Mouse (Mus musculus) C2C12 (cell line): ENCODE measurements around the gene Mettl8.

Experiments
- CEBPB ChIP-seq: IDR thresholded peaks from one replicate; pipeline ENCODE4 v1.6.1; 2011; ENCODE audit warnings: low read depth, mild to moderate bottlenecking, control low read depth, moderate library complexity
- CTCF ChIP-seq: IDR thresholded peaks from one replicate; pipeline ENCODE4 v1.5.1; 2011; ENCODE audit not compliant: control insufficient read depth, insufficient read depth, insufficient read length
- FOSL1 ChIP-seq: IDR thresholded peaks from one replicate; pipeline ENCODE4 v1.8.0; 2011; ENCODE audit warnings: mild to moderate bottlenecking, low read length; ENCODE audit not compliant: poor library complexity, insufficient read depth, severe bottlenecking
- MAX ChIP-seq: IDR thresholded peaks from one replicate; pipeline ENCODE4 v1.6.1; 2011; ENCODE audit warnings: mild to moderate bottlenecking, control low read depth
- USF1 ChIP-seq: IDR thresholded peaks from one replicate; pipeline ENCODE4 v1.6.1; 2011; ENCODE audit warnings: low read depth, mild to moderate bottlenecking, control low read depth, moderate library complexity

DNA sequence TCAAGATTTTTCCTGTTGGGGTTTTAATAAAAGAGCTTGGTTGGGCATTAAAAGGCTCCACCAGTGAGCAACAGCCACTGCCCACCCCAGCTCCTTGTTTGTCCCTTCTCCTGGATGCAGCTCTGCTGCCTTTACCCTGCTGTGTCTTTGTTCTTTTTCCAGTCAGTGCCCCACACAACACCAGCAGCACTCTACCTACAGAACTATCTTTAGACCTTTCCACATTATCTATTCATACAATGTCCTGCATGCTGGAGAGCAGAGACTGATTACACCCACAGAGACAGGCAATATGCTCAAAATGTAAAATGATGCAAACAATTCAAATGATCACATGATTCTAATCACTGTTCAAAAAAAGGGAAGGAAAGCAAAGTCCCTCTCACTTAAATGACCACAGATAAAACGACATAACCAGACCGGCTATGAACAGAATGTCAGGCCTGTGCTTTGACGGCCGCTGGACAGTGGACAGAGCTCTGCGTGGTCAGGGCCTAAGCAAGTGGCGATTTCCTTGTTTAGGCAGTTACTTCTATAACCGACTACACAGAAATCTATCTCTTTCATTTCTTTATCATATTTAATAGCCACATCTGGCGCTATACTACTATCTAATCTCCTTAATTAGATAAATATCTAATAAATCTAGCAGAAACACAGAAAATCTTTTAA lies 35.5 kb downstream of the Mettl8 start:
- TF ChIP-seq CTCF, result no peak
- no peak for TF ChIP-seq USF1
- TF ChIP-seq FOSL1, result no peak
- no peak for TF ChIP-seq CEBPB
- TF ChIP-seq MAX, result no peak
